Mouse (Mus musculus) limb, embryonic 14.5 days (tissue): ENCODE measurements around the gene Dbn1. TPM values are rescaled to one million over a fixed set of nuclear protein-coding genes. Genes with fewer than 3 reads are reported as not detected.
A peak's percentile ranks its signal among the peaks of the same experiment; 100 is the strongest.

Experiments used
- ATAC-seq: fragments of 200-750 bp; cut with Nextera tagmentation; 2 replicates; pipeline ENCODE4 v1.8.0; 2017; ENCODE audit warnings: low read depth, moderate number of reproducible peaks, moderate TSS enrichment; ENCODE audit not compliant: low FRiP score
- DNase-seq: peaks from one replicate; pipeline ENCODE4 v3.0.0-alpha.2; 2015; ENCODE audit warnings: low spot score
- H3K27ac ChIP-seq: fragments of 300-500 bp; sonication (generic); replicated peaks from 2 replicates; pipeline ENCODE4 v1.5.1; 2014; ENCODE audit warnings: low read depth, mild to moderate bottlenecking, low read length, moderate library complexity, mixed read lengths
- H3K27me3 ChIP-seq: fragments of 300-500 bp; sonication (generic); 2 replicates; pipeline ENCODE4 v1.6.1; 2014; ENCODE audit warnings: low read length, mixed read lengths; ENCODE audit not compliant: control insufficient read depth, insufficient read depth
- H3K36me3 ChIP-seq: fragments of 300-500 bp; sonication (generic); 2 replicates; pipeline ENCODE4 v1.6.1; 2014; ENCODE audit warnings: mild to moderate bottlenecking, low read length, moderate library complexity, mixed read lengths; ENCODE audit not compliant: control insufficient read depth, insufficient read depth
- H3K4me1 ChIP-seq: fragments of 300-500 bp; sonication (generic); 2 replicates; pipeline ENCODE4 v1.6.1; 2014; ENCODE audit warnings: antibody characterized with exemption, low read length, mixed read lengths; ENCODE audit not compliant: control insufficient read depth, insufficient read depth
- H3K4me2 ChIP-seq: fragments of 300-500 bp; sonication (generic); replicated peaks from 2 replicates; pipeline ENCODE4 v1.6.1; 2014; ENCODE audit warnings: low read depth, mild to moderate bottlenecking, low read length, moderate library complexity; ENCODE audit not compliant: severe bottlenecking
- H3K4me3 ChIP-seq: fragments of 300-500 bp; sonication (generic); replicated peaks from 2 replicates; pipeline ENCODE4 v1.5.1; 2014; ENCODE audit warnings: low read length
- H3K9ac ChIP-seq: fragments of 300-500 bp; sonication (generic); 2 replicates; pipeline ENCODE4 v1.6.1; 2014; ENCODE audit warnings: mild to moderate bottlenecking, low read depth, low read length, moderate library complexity; ENCODE audit not compliant: severe bottlenecking
- H3K9me3 ChIP-seq: fragments of 300-500 bp; sonication (generic); 2 replicates; pipeline ENCODE4 v1.6.1; 2016; ENCODE audit warnings: low read length; ENCODE audit not compliant: control insufficient read depth
- POLR2A ChIP-seq: fragments of 200-500 bp; IDR thresholded peaks from 2 replicates; pipeline ENCODE4 v1.8.0; 2012; ENCODE audit warnings: inconsistent platforms, mild to moderate bottlenecking, moderate library complexity, borderline replicate concordance; ENCODE audit not compliant: insufficient read depth, insufficient read length; ENCODE audit errors: extremely low read depth
- WGBS: fragments of 180-500 bp; shearing (Covaris S2); extraction: QIAGEN DNeasy Blood & Tissue Kit; methylation state at CpG from one replicate; pipeline ENCODE4 v1.1.7; 2014; 5-methylcytosine and 5-hydroxymethylcytosine counted together
- polyA plus RNA-seq, 2 experiments: library from polyadenylated mRNA; depleted of rRNA in 1 of 2; stranded (reverse) in 1 of 2; unstranded in 1 of 2; fragments of >200 nt; fragmentation: Nextera tagmentation in 1 of 2; extraction: Ambion mirVana in 1 of 2; gene quantifications; 2 replicates each; pipeline versions ENCODE4 v1.2.1 to v1.2.3; 2012 to 2014

The Dbn1 gene
- polyA plus RNA-seq, 2 experiments: 153 to 266 TPM

GRCm38 (mm10) chr13:55523278-55523677 is 35.4 kb upstream of the Dbn1 start:
- 57% methylated on average over 17 of the region's 17 CpGs for WGBS
- no peaks in the 10 kb centered on the region for H3K36me3 ChIP-seq
- H3K27ac ChIP-seq: no peak overlapping the region
- ATAC-seq: no peak
- no peaks in the 10 kb centered on the region for H3K9me3 ChIP-seq
- no peak overlapping the region for H3K9ac ChIP-seq
- no peak for DNase-seq
- H3K4me2 ChIP-seq: no peak overlapping the region
- H3K27me3 ChIP-seq: no peaks in the 10 kb centered on the region
- H3K4me1 ChIP-seq: no peaks in the 10 kb centered on the region
- no peak overlapping the region for H3K4me3 ChIP-seq
- no peak for TF ChIP-seq POLR2A

DNA sequence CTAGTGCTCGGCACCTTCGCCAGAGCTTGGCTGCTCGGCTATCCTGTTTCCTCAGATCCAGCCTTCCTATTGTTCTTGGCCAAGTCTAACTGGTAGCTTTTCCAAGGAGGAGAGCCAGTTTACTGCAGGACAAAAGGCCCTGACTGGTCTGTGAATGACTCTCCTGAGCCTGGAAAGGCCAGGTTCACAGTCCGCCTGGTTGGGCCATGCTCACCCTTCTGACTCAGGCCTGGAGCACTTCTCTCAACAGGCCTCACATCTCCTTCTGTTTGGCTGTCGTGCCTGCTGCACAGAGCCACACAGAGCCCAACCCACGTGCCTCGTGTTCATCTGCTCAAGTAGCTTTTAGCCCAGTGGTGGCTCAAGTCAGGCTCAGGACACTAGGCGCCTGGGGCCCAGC is 34.8 kb upstream of the Dbn1 start:
- 70% methylated on average over 8 of the region's 8 CpGs for WGBS
- Histone ChIP-seq H3K9me3 (no peaks in the 10 kb centered on the region), H3K36me3 (no peaks in the 10 kb centered on the region), H3K4me1 (no peaks in the 10 kb centered on the region), H3K9ac (no peak overlapping the region), H3K4me2 (no peak overlapping the region), H3K27ac (no peak overlapping the region), H3K4me3 (no peak overlapping the region), H3K27me3 (no peaks in the 10 kb centered on the region)
- ATAC-seq (no peak), DNase-seq (no peak)
- TF ChIP-seq POLR2A: no peak

GRCm38 (mm10) chr13:55519606-55520005 is 31.7 kb upstream of the Dbn1 start:
- H3K27ac ChIP-seq: no peak overlapping the region
- WGBS: 77% methylated on average over 4 of the region's 4 CpGs
- no peak overlapping the region for H3K9ac ChIP-seq
- H3K9me3 ChIP-seq: no peaks in the 10 kb centered on the region
- no peaks in the 10 kb centered on the region for H3K36me3 ChIP-seq
- no peak for ATAC-seq
- no peak overlapping the region for H3K4me2 ChIP-seq
- no peaks in the 10 kb centered on the region for H3K4me1 ChIP-seq
- H3K4me3 ChIP-seq: no peak overlapping the region
- DNase-seq: no peak
- H3K27me3 ChIP-seq: no peaks in the 10 kb centered on the region
- TF ChIP-seq POLR2A: no peak

GRCm38 (mm10) chr13:55516955-55517354 is 29.0 kb upstream of the Dbn1 start:
- H3K36me3 ChIP-seq: no peaks in the 10 kb centered on the region
- no peak for ATAC-seq
- peaks cover 5% of the 10 kb centered on the region for H3K4me1 ChIP-seq
- DNase-seq: peak; percentile 91
- no peak overlapping the region for H3K27ac ChIP-seq
- H3K4me3 ChIP-seq: no peak overlapping the region
- no peaks in the 10 kb centered on the region for H3K9me3 ChIP-seq
- 9% methylated on average over 5 of the region's 5 CpGs for WGBS
- TF ChIP-seq POLR2A: no peak
- H3K27me3 ChIP-seq: no peaks in the 10 kb centered on the region
- H3K4me2 ChIP-seq: no peak overlapping the region
- H3K9ac ChIP-seq: no peak overlapping the region

DNA sequence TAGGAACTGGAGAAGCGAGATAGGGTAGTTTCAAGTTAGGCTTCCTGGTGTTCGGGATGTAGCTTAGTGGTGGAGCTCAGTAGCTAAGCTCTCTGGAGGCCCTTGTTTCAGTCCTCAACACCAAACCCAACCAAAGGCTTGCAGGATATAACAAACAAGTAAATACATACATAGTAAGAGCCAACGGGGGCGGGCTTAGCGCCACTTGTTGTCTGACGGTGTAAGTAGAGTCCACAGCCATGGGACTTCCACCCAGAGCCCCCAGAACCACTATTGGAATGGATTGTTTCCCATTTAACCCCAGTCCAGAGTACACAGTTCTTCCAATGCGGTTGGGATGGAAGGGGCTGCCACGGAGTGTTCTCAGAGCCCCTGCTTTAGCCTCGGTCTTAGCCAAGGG is 25.9 kb upstream of the Dbn1 start:
- Histone ChIP-seq H3K36me3 (peaks cover 16% of the 10 kb centered on the region), H3K27me3 (no peaks in the 10 kb centered on the region), H3K4me1 (peaks cover 24% of the 10 kb centered on the region), H3K9ac (no peak overlapping the region), H3K4me2 (peak overlapping the region; percentile 88), H3K4me3 (peak overlapping the region; percentile 88; the same call in 1 of the 2 replicates), H3K27ac (no peak overlapping the region), H3K9me3 (no peaks in the 10 kb centered on the region)
- no peak for ATAC-seq
- no peak for DNase-seq
- TF ChIP-seq POLR2A: no peak
- WGBS: 32% methylated on average over 9 of the region's 9 CpGs
